ENCODE assay signal across 28 mouse cellular contexts in genomic region chr6:112331223-112331598, GRCm38 (mm10). TPM values are rescaled to one million over a fixed set of nuclear protein-coding genes. Genes with fewer than 3 reads are reported as not detected.
"Had no signal": no experiment of that assay in that cellular context is flagged by ENCODE, and none has a peak within 500 bp of the region (broad histone marks: within the 10 kb centered on the region; RNA-seq: fewer than 3 reads in every experiment).

No protein-coding gene starts in this region.

- H3K27me3 ChIP-seq: heart, embryonic 12.5 days; hindbrain, embryonic 12.5 days; intestine, embryonic 15.5 days; kidney, embryonic 15.5 days; limb, embryonic 12.5 days; liver, embryonic 13.5 days had no signal

- H3K36me3 ChIP-seq: heart, embryonic 10.5 days; hindbrain, embryonic 10.5 days; hindbrain, embryonic 12.5 days; intestine, embryonic 15.5 days; kidney, embryonic 15.5 days; limb, embryonic 10.5 days; limb, embryonic 12.5 days; liver, embryonic 13.5 days had no signal

- DNase-seq: gastrocnemius, adult 2 months; gastrocnemius, postnatal 10 days; gastrocnemius, postnatal 25 days; heart, adult 18-20 months; heart, postnatal 10 days; heart, postnatal 4 days; kidney, adult 18-20 months; kidney, adult 8-10 months; kidney, postnatal 10 days; kidney, postnatal 25 days; kidney, postnatal 4 days; liver; liver, embryonic 13.5 days had no signal

- H3K27ac ChIP-seq: gastrocnemius, adult 2 months; heart, embryonic 10.5 days; hindbrain, embryonic 10.5 days; hindbrain, embryonic 12.5 days; hindbrain, embryonic 14.5 days; intestine, embryonic 15.5 days; kidney, embryonic 15.5 days; layer of hippocampus, adult 2 months; left cerebral cortex, adult 2 months; limb, embryonic 10.5 days; limb, embryonic 12.5 days; liver, embryonic 13.5 days had no signal

- H3K9ac ChIP-seq: heart, embryonic 12.5 days; hindbrain, embryonic 12.5 days; hindbrain, embryonic 14.5 days; intestine, embryonic 15.5 days; kidney, embryonic 15.5 days; limb, embryonic 12.5 days; liver, embryonic 13.5 days had no signal

- H3K4me1 ChIP-seq: heart, embryonic 10.5 days; heart, embryonic 12.5 days; hindbrain, embryonic 10.5 days; hindbrain, embryonic 12.5 days; intestine, embryonic 15.5 days; limb, embryonic 10.5 days; limb, embryonic 12.5 days; liver, embryonic 13.5 days had no signal

- H3K4me2 ChIP-seq: heart, embryonic 12.5 days; hindbrain, embryonic 12.5 days; hindbrain, embryonic 14.5 days; intestine, embryonic 15.5 days; kidney, embryonic 15.5 days; limb, embryonic 12.5 days; liver, embryonic 11.5 days; liver, embryonic 13.5 days had no signal

- ATAC-seq: hindbrain, embryonic 16.5 days; inflammation-experienced regulatory T-cells, adult 6 months; intestine, embryonic 15.5 days; intestine, postnatal 0 days had no signal

- H3K9me3 ChIP-seq: heart, embryonic 10.5 days; heart, embryonic 12.5 days; hindbrain, embryonic 10.5 days; hindbrain, embryonic 12.5 days; intestine, embryonic 15.5 days; kidney, embryonic 15.5 days; limb, embryonic 10.5 days; limb, embryonic 12.5 days; liver, embryonic 13.5 days had no signal

- H3K4me3 ChIP-seq: gastrocnemius, adult 2 months; heart, embryonic 10.5 days; heart, embryonic 12.5 days; hindbrain, embryonic 10.5 days; hindbrain, embryonic 12.5 days; intestine, embryonic 15.5 days; kidney, embryonic 15.5 days; layer of hippocampus, adult 2 months; left cerebral cortex, adult 2 months; limb, embryonic 10.5 days; limb, embryonic 12.5 days; liver, embryonic 13.5 days had no signal

RNA-seq across cellular contexts. Expression of gene Ssu2, which starts 56.6 kb away (rescaled TPM):
- polyA plus RNA-seq: hindbrain, embryonic 14.5 days; inflammation-experienced regulatory T-cells, adult 6 months had no signal

RNA-seq across cellular contexts. Expression of gene Lmcd1, which starts 57.7 kb away (rescaled TPM):
- polyA plus RNA-seq: inflammation-experienced regulatory T-cells, adult 6 months had no signal
